Comparison of ENCODE assay signal across 7 mouse cellular contexts in the genomic region with DNA sequence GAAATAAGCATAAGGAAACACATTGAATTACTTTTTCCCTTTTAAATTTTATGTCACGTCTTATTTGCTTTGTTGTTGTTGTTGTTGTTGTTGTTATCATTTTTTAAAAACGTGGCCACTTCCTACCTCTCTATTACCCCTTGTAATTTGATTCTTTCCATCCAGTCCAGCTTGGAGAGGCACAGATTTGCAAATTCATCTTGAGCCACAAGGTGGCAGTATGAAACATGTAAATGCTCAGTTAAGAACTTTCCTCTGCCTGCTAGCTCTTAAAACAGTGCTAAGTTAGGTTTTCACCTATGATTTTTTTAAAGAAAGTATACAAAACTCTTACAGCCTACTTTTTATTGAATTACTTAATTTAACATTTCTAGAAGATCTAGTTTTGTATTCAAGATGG.
DNase-seq lines count a peak whose midpoint lies in the region; ATAC-seq and TF ChIP-seq lines count a peak whose summit lies in the region.

No protein-coding gene starts in this region.

- TF ChIP-seq POLR2A in cerebellum, adult 2 months (IDR thresholded peaks at IDR 0.05; ENCODE audit: borderline replicate concordance, insufficient read depth, low read length): no peak

- H3K27ac ChIP-seq in cerebellum, adult 2 months (ENCODE audit: insufficient read depth, low read length): no peak overlapping the region
- H3K27ac ChIP-seq in lung, embryonic 16.5 days (ENCODE audit: low read length): no peak overlapping the region

- ATAC-seq in frontal cortex, adult (ENCODE audit: low TSS enrichment): peak; percentile 88
- ATAC-seq in lung, embryonic 16.5 days (ENCODE audit: low read depth): peak; percentile 34; the same call in 1 of the 2 replicates

- no peaks in the 10 kb centered on the region for H3K9me3 ChIP-seq in lung, embryonic 16.5 days (ENCODE audit: control insufficient read depth, low read length)

- H3K4me2 ChIP-seq in lung, embryonic 16.5 days (ENCODE audit: low read depth, low read length): no peak overlapping the region

- TF ChIP-seq CTCF in cerebellum, adult 2 months (IDR thresholded peaks at IDR 0.05; ENCODE audit: borderline replicate concordance, insufficient read depth, low read depth, low read length): peak; percentile 25; the same call in 1 of the 2 replicates

- H3K9ac ChIP-seq in lung, embryonic 16.5 days (ENCODE audit: low read length): no peak overlapping the region

- H3K36me3 ChIP-seq in lung, embryonic 16.5 days (ENCODE audit: control insufficient read depth, insufficient read depth, low read length): no peaks in the 10 kb centered on the region

- no peaks in the 10 kb centered on the region for H3K4me1 ChIP-seq in cerebellum, adult 2 months (ENCODE audit: control insufficient read depth, insufficient read depth, low read length)
- no peaks in the 10 kb centered on the region for H3K4me1 ChIP-seq in lung, embryonic 16.5 days (replicated peaks; ENCODE audit: control insufficient read depth, insufficient read depth, low read length)

- H3K4me3 ChIP-seq in cerebellum, adult 2 months (replicated peaks; ENCODE audit: insufficient read depth, low read depth, low read length): no peak overlapping the region
- no peak overlapping the region for H3K4me3 ChIP-seq in lung, embryonic 16.5 days (ENCODE audit: low read length)

- WGBS in cerebellum, adult 2 months: 3% methylated on average over 2 of the region's 2 CpGs
- WGBS in large intestine, adult 2 months: 3% methylated on average over 2 of the region's 2 CpGs
- 6% methylated on average over 2 of the region's 2 CpGs for WGBS in lung, embryonic 16.5 days

- DNase-seq in 3134 (ENCODE audit: extremely low read depth, insufficient read length, low spot score) (peak; percentile 10), 3T3-L1 (ENCODE audit: low read depth, low spot score) (peak; percentile 79)
- DNase-seq in cerebellum, adult 2 months: peak; percentile 16 to 21
- DNase-seq in large intestine, adult 2 months (ENCODE audit: low read depth, low spot score): peak; percentile 6
- peak; percentile 63 for DNase-seq in right cerebral cortex, postnatal 4 days

- no peaks in the 10 kb centered on the region for H3K27me3 ChIP-seq in cerebellum, adult 2 months (ENCODE audit: control insufficient read depth, insufficient read depth, low read length)
- no peaks in the 10 kb centered on the region for H3K27me3 ChIP-seq in lung, embryonic 16.5 days (ENCODE audit: control insufficient read depth, insufficient read depth, low read depth, low read length)

Comparison
In these comparisons a context has a peak if more than half of its experiments do, and no peak if none do; other contexts are left out.
1. DNase-seq: peak in every context shown above with its lines; median percentile 79 in 3T3-L1; 63 in right cerebral cortex, postnatal 4 days; 18 in cerebellum, adult 2 months; 10 in 3134; 6 in large intestine, adult 2 months.